Mouse (Mus musculus): ENCODE measurements at regions not wholly inside any gene's neighbourhood (a gene's known extent, or its start where the extent isn't known, plus 50 kb on each side); places are given as distances from the start of the nearest gene placed in this dataset.

- no peaks in the 10 kb centered on the region for H3K36me3 ChIP-seq
- peak overlapping the region; percentile 89 for H3K27ac ChIP-seq
- no peak overlapping the region for H3K4me3 ChIP-seq
Observed at GRCm38 (mm10) chr2:30743976-30744620, 59.4 kb downstream of the 1700001O22Rik start.

GRCm38 (mm10) chr2:30743265-30743846 is 60.1 kb downstream of the 1700001O22Rik start:
- H3K9me3 ChIP-seq (replicated peaks): no peaks in the 10 kb centered on the region
- H3K4me3 ChIP-seq: no peak overlapping the region
- peak overlapping the region; percentile 7; the same call in 1 of the 2 replicates for H3K4me2 ChIP-seq (replicated peaks)
- peaks cover 26% of the 10 kb centered on the region for H3K4me1 ChIP-seq
- H3K36me3 ChIP-seq: no peaks in the 10 kb centered on the region
- H3K27ac ChIP-seq: peak overlapping the region; percentile 89
- H3K27me3 ChIP-seq: no peaks in the 10 kb centered on the region
- 39% methylated on average over 4 of the region's 4 CpGs for WGBS
- H3K9ac ChIP-seq: peak overlapping the region; percentile 29; the same call in 1 of the 2 replicates
- ATAC-seq (ENCODE audit: low FRiP score): peak; percentile 81

More at GRCm38 (mm10) chr2:30743976-30744620, 59.4 kb downstream of the 1700001O22Rik start:
- no peak overlapping the region for H3K9ac ChIP-seq
- no peaks in the 10 kb centered on the region for H3K27me3 ChIP-seq
- H3K4me2 ChIP-seq (replicated peaks): peak overlapping the region; percentile 7; the same call in 1 of the 2 replicates
- peaks cover 26% of the 10 kb centered on the region for H3K4me1 ChIP-seq
- peak; percentile 77 for ATAC-seq (ENCODE audit: low FRiP score)
- WGBS: 1% methylated on average over 15 of the region's 15 CpGs
- no peaks in the 10 kb centered on the region for H3K9me3 ChIP-seq (replicated peaks)

- Histone ChIP-seq H3K4me1 (peaks cover 43% of the 10 kb centered on the region), H3K9ac (no peak overlapping the region), H3K27ac (no peak overlapping the region), H3K4me3 (no peak overlapping the region), H3K27me3 (no peaks in the 10 kb centered on the region), H3K36me3 (no peaks in the 10 kb centered on the region), H3K4me2 (replicated peaks) (no peak overlapping the region), H3K9me3 (replicated peaks) (no peaks in the 10 kb centered on the region)
- 89% methylated on average over 2 of the region's 2 CpGs for WGBS
- ATAC-seq (ENCODE audit: low FRiP score): no peak
Observed at GRCm38 (mm10) chr2:30741450-30741849, 62.0 kb downstream of the 1700001O22Rik start.

GRCm38 (mm10) chr2:30737759-30738158 is 65.7 kb downstream of the 1700001O22Rik start:
- ATAC-seq (ENCODE audit: low FRiP score): peak; percentile 82
- 34% methylated on average over 5 of the region's 5 CpGs for WGBS
- H3K4me1 ChIP-seq: peaks cover 33% of the 10 kb centered on the region
- H3K4me3 ChIP-seq: no peak overlapping the region
- no peaks in the 10 kb centered on the region for H3K36me3 ChIP-seq
- peak overlapping the region; percentile 23; the same call in 1 of the 2 replicates for H3K9ac ChIP-seq
- no peaks in the 10 kb centered on the region for H3K9me3 ChIP-seq (replicated peaks)
- H3K27me3 ChIP-seq: no peaks in the 10 kb centered on the region
- peak overlapping the region; percentile 83 for H3K27ac ChIP-seq
- H3K4me2 ChIP-seq (replicated peaks): no peak overlapping the region

GRCm38 (mm10) chr2:30736705-30737104 is 66.8 kb downstream of the 1700001O22Rik start:
- H3K9ac ChIP-seq: no peak overlapping the region
- H3K27ac ChIP-seq: peak overlapping the region; percentile 55
- no peaks in the 10 kb centered on the region for H3K36me3 ChIP-seq
- no peaks in the 10 kb centered on the region for H3K27me3 ChIP-seq
- H3K4me1 ChIP-seq: peaks cover 28% of the 10 kb centered on the region
- no peaks in the 10 kb centered on the region for H3K9me3 ChIP-seq (replicated peaks)
- WGBS: 55% methylated on average over 6 of the region's 6 CpGs
- ATAC-seq (ENCODE audit: low FRiP score): no peak
- no peak overlapping the region for H3K4me2 ChIP-seq (replicated peaks)
- H3K4me3 ChIP-seq: no peak overlapping the region

GRCm38 (mm10) chr2:30736236-30736635 is 67.2 kb downstream of the 1700001O22Rik start:
- H3K9me3 ChIP-seq (replicated peaks): no peaks in the 10 kb centered on the region
- H3K4me2 ChIP-seq (replicated peaks): no peak overlapping the region
- H3K27ac ChIP-seq: peak overlapping the region; percentile 55
- H3K36me3 ChIP-seq: no peaks in the 10 kb centered on the region
- 44% methylated on average over 2 of the region's 2 CpGs for WGBS
- H3K9ac ChIP-seq: no peak overlapping the region
- ATAC-seq (ENCODE audit: low FRiP score): no peak
- peaks cover 28% of the 10 kb centered on the region for H3K4me1 ChIP-seq
- no peaks in the 10 kb centered on the region for H3K27me3 ChIP-seq
- H3K4me3 ChIP-seq: no peak overlapping the region

- Histone ChIP-seq H3K4me1 (peaks cover 31% of the 10 kb centered on the region), H3K4me3 (no peak overlapping the region), H3K9ac (no peak overlapping the region), H3K27me3 (no peaks in the 10 kb centered on the region), H3K36me3 (no peaks in the 10 kb centered on the region), H3K9me3 (replicated peaks) (no peaks in the 10 kb centered on the region), H3K4me2 (replicated peaks) (no peak overlapping the region), H3K27ac (0 out of 2 replicates have a peak overlapping the region, but pooled peaks have one; percentile 48)
- ATAC-seq (ENCODE audit: low FRiP score): no peak
- WGBS: 28% methylated on average over 6 of the region's 6 CpGs
Observed at GRCm38 (mm10) chr2:30733853-30734252, 69.6 kb downstream of the 1700001O22Rik start.

GRCm38 (mm10) chr2:30731832-30732231 is 71.6 kb downstream of the 1700001O22Rik start:
- Histone ChIP-seq H3K9ac (no peak overlapping the region), H3K27ac (no peak overlapping the region), H3K36me3 (no peaks in the 10 kb centered on the region), H3K4me2 (replicated peaks) (no peak overlapping the region), H3K4me1 (peaks cover 18% of the 10 kb centered on the region), H3K9me3 (replicated peaks) (no peaks in the 10 kb centered on the region), H3K27me3 (no peaks in the 10 kb centered on the region), H3K4me3 (no peak overlapping the region)
- no peak for ATAC-seq (ENCODE audit: low FRiP score)
- 94% methylated on average over 5 of the region's 5 CpGs for WGBS

GRCm38 (mm10) chr2:30727948-30728347 is 75.5 kb downstream of the 1700001O22Rik start:
- Histone ChIP-seq H3K9me3 (replicated peaks) (no peaks in the 10 kb centered on the region), H3K9ac (no peak overlapping the region), H3K27me3 (no peaks in the 10 kb centered on the region), H3K4me2 (replicated peaks) (no peak overlapping the region), H3K27ac (no peak overlapping the region), H3K4me1 (peaks cover 41% of the 10 kb centered on the region), H3K4me3 (no peak overlapping the region), H3K36me3 (no peaks in the 10 kb centered on the region)
- no peak for ATAC-seq (ENCODE audit: low FRiP score)
- WGBS: 93% methylated on average over 6 of the region's 6 CpGs

GRCm38 (mm10) chr2:30725601-30726489 is 77.6 kb downstream of the 1700001O22Rik start:
- peak overlapping the region; percentile 46 for H3K4me2 ChIP-seq (replicated peaks)
- H3K4me3 ChIP-seq: peak overlapping the region; percentile 19; the same call in 1 of the 2 replicates
- peak; percentile 55 for ATAC-seq (ENCODE audit: low FRiP score)
- H3K4me1 ChIP-seq: peaks cover 62% of the 10 kb centered on the region
- H3K9me3 ChIP-seq (replicated peaks): no peaks in the 10 kb centered on the region
- WGBS: 11% methylated on average over 38 of the region's 38 CpGs
- H3K27me3 ChIP-seq: no peaks in the 10 kb centered on the region
- H3K9ac ChIP-seq: peak overlapping the region; percentile 57
- peak overlapping the region; percentile 100 for H3K27ac ChIP-seq
- no peaks in the 10 kb centered on the region for H3K36me3 ChIP-seq

- Histone ChIP-seq H3K4me2 (replicated peaks) (peak overlapping the region; percentile 46), H3K9me3 (replicated peaks) (no peaks in the 10 kb centered on the region), H3K27ac (peak overlapping the region; percentile 100), H3K4me1 (peaks cover 68% of the 10 kb centered on the region), H3K27me3 (no peaks in the 10 kb centered on the region), H3K9ac (peak overlapping the region; percentile 57; the same call in 1 of the 2 replicates), H3K4me3 (no peak overlapping the region; the same call in 1 of the 2 replicates), H3K36me3 (no peaks in the 10 kb centered on the region)
- 35% methylated on average over 10 of the region's 10 CpGs for WGBS
- ATAC-seq (ENCODE audit: low FRiP score): no peak
Observed at GRCm38 (mm10) chr2:30725186-30725585, 78.3 kb downstream of the 1700001O22Rik start.

- Histone ChIP-seq H3K4me1 (peaks cover 73% of the 10 kb centered on the region), H3K9me3 (replicated peaks) (no peaks in the 10 kb centered on the region), H3K36me3 (no peaks in the 10 kb centered on the region), H3K27me3 (no peaks in the 10 kb centered on the region), H3K9ac (0 out of 2 replicates have a peak overlapping the region, but pooled peaks have one; percentile 57), H3K4me2 (replicated peaks) (no peak overlapping the region), H3K27ac (peak overlapping the region; percentile 100), H3K4me3 (no peak overlapping the region)
- ATAC-seq (ENCODE audit: low FRiP score): no peak
Observed at GRCm38 (mm10) chr2:30724521-30724920, 78.9 kb downstream of the 1700001O22Rik start.
